Mouse (Mus musculus) liver, embryonic 15.5 days (tissue): Measurements from ENCODE around the gene Haus6. TPM values are rescaled to one million over a fixed set of nuclear protein-coding genes. Genes with fewer than 3 reads are reported as not detected.

Source experiments
- ATAC-seq: fragments of 200-750 bp; cut with Nextera tagmentation; 2 replicates; pipeline ENCODE4 v1.8.0; 2017; ENCODE audit warnings: moderate number of reproducible peaks, mild to moderate bottlenecking, moderate library complexity; ENCODE audit not compliant: insufficient read depth
- H3K27ac ChIP-seq: fragments of 300-500 bp; sonication (generic); replicated peaks from 2 replicates; pipeline ENCODE4 v1.5.1; 2015; ENCODE audit warnings: mild to moderate bottlenecking, inconsistent platforms
- H3K27me3 ChIP-seq: fragments of 300-500 bp; sonication (generic); 2 replicates; pipeline ENCODE4 v1.6.1; 2015; ENCODE audit warnings: mild to moderate bottlenecking, inconsistent platforms
- H3K36me3 ChIP-seq: fragments of 300-500 bp; sonication (generic); replicated peaks from 2 replicates; pipeline ENCODE4 v1.6.1; 2015; ENCODE audit warnings: moderate library complexity, mild to moderate bottlenecking, inconsistent platforms
- H3K4me1 ChIP-seq: fragments of 300-500 bp; sonication (generic); replicated peaks from 2 replicates; pipeline ENCODE4 v1.6.1; 2015; ENCODE audit warnings: inconsistent platforms
- H3K4me2 ChIP-seq: fragments of 300-500 bp; sonication (generic); 2 replicates; pipeline ENCODE4 v1.6.1; 2015; ENCODE audit warnings: moderate library complexity, mild to moderate bottlenecking, inconsistent platforms
- H3K4me3 ChIP-seq: fragments of 300-500 bp; sonication (generic); replicated peaks from 2 replicates; pipeline ENCODE4 v1.5.1; 2015; ENCODE audit warnings: mild to moderate bottlenecking, inconsistent platforms
- H3K9ac ChIP-seq: fragments of 300-500 bp; sonication (generic); 2 replicates; pipeline ENCODE4 v1.6.1; 2015; ENCODE audit warnings: moderate library complexity, mild to moderate bottlenecking, inconsistent platforms
- H3K9me3 ChIP-seq: fragments of 300-500 bp; sonication (generic); replicated peaks from 2 replicates; pipeline ENCODE4 v1.6.1; 2016; ENCODE audit warnings: inconsistent platforms
- WGBS: fragments of 180-500 bp; shearing (Covaris S2); methylation state at CpG from one replicate; pipeline ENCODE4 v1.1.7; 2015; ENCODE audit warnings: mixed read lengths; ENCODE audit not compliant: insufficient replicate concordance; 5-methylcytosine and 5-hydroxymethylcytosine counted together
- polyA plus RNA-seq: library from polyadenylated mRNA; unstranded; fragments of >200 nt; fragmentation: Nextera tagmentation; extraction: Ambion mirVana; gene quantifications from 2 replicates; pipeline ENCODE4 v1.2.1, GENCODE M21; 2015

Haus6 gene
- polyA plus RNA-seq, 1 experiment from 2014 or later = 11.4 TPM

DNA sequence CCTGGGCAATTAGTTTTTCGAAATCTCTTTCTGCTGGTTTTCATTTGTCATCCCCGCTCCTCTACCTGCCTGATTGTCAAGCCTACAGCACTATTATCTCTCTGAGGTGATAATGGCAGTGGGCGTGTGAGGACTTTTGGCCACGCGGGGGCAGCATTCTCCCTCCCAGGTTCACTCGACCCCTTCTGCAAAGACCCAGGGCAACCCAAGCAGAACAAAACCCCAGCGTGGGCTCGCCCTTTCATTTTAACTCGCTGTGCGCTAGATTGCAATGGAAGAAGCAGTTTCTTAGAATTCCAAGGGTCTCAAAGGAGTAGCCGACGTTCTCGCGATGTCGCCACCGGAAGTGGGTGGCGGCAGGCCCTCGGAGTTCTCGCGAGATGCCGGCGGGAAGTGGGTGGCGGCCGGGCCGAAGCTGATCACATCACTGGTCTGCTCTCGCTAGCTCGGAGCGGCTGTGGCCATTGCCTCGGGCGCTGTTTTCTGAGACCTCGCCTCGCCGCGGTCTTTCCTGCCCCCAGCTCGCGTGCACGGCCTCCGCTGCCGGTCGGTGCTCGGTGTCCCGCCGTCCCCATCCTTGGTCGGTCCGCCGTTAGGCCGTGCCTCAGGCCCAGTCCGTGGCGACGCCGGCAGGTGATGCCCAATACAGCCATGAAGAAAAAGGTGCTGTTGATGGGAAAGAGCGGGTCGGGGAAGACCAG is 36.4 kb downstream of the Haus6 start, which contains the start of gene Rraga:
Gene Rraga, plus strand, starts transcription at position 386 of the 701 bp plus-strand sequence.
- Histone ChIP-seq H3K27me3 (0 out of 2 replicates have a peak, but pooled peaks cover 6% of the 10 kb centered on the region), H3K4me3 (peak within 1 kb of the TSS; percentile 89), H3K4me2 (peak within 1 kb of the TSS; percentile 85), H3K9ac (peak within 1 kb of the TSS; percentile 91), H3K27ac (peak within 1 kb of the TSS; percentile 98), H3K4me1 (peaks cover 28% of the 10 kb centered on the region), H3K9me3 (no peaks in the 10 kb centered on the region), H3K36me3 (peaks cover 13% of the 10 kb centered on the region)
- WGBS = under 1% methylated on average over 53 of the region's 53 CpGs
- peak; percentile 96 for ATAC-seq

DNA sequence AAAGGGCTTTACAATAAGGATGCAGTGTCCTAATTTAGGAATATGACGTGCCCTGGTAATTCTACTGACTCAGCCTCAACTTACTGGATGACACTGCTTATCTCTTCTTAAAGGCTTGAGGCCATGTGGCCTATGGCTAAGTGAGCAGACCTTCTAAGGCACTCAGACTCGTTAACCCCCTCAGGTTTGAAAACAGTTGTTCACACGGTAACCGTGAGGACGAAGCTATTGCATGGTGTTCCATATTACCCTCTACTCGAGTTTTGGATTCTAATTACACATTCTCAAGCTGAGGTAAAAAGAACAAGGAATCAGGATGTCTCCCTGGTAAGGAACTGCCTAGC is 36.9 kb downstream of the Haus6 start:
- Histone ChIP-seq H3K4me2 (peak overlapping the region; percentile 85), H3K4me1 (peaks cover 28% of the 10 kb centered on the region), H3K36me3 (peaks cover 9% of the 10 kb centered on the region), H3K4me3 (peak overlapping the region; percentile 89), H3K27me3 (0 out of 2 replicates have a peak, but pooled peaks cover 6% of the 10 kb centered on the region), H3K9me3 (no peaks in the 10 kb centered on the region), H3K27ac (peak overlapping the region; percentile 98), H3K9ac (peak overlapping the region; percentile 91)
- WGBS = 9% methylated on average over 6 of the region's 6 CpGs
- 0 out of 2 replicates have a peak, but pooled peaks have one; percentile 8 for ATAC-seq

GRCm38 (mm10) chr4:86561061-86561460 is 50.8 kb downstream of the Haus6 start:
- no peak overlapping the region for H3K4me3 ChIP-seq
- WGBS = 81% methylated on average over 3 of the region's 3 CpGs
- H3K4me1 ChIP-seq = peaks cover 9% of the 10 kb centered on the region; the same call in 1 of the 2 replicates

GRCm38 (mm10) chr4:86559006-86559405 is 52.8 kb downstream of the Haus6 start:
- ATAC-seq = no peak
- no peak overlapping the region for H3K9ac ChIP-seq
- no peaks in the 10 kb centered on the region for H3K36me3 ChIP-seq
- no peaks in the 10 kb centered on the region for H3K9me3 ChIP-seq
- WGBS = 47% methylated on average over 4 of the region's 4 CpGs
- H3K4me3 ChIP-seq = no peak overlapping the region
- no peak overlapping the region for H3K27ac ChIP-seq
- H3K4me2 ChIP-seq = no peak overlapping the region
- no peaks in the 10 kb centered on the region for H3K4me1 ChIP-seq
- no peaks in the 10 kb centered on the region for H3K27me3 ChIP-seq

More at GRCm38 (mm10) chr4:86561061-86561460, 50.8 kb downstream of the Haus6 start:
- no peak for ATAC-seq
- Histone ChIP-seq H3K9me3 (no peaks in the 10 kb centered on the region), H3K27me3 (no peaks in the 10 kb centered on the region), H3K27ac (no peak overlapping the region), H3K36me3 (no peaks in the 10 kb centered on the region), H3K4me2 (no peak overlapping the region), H3K9ac (no peak overlapping the region)

GRCm38 (mm10) chr4:86558228-86558627 is 53.6 kb downstream of the Haus6 start, which contains the start of gene Saxo1:
TSS of gene Saxo1 (minus strand) at chr4:86558328.
- ATAC-seq = no peak
- no peak within 1 kb of the TSS for H3K9ac ChIP-seq
- H3K27ac ChIP-seq = no peak within 1 kb of the TSS
- no peak within 1 kb of the TSS for H3K4me2 ChIP-seq
- H3K9me3 ChIP-seq = no peaks in the 10 kb centered on the region
- H3K27me3 ChIP-seq = no peaks in the 10 kb centered on the region
- H3K4me1 ChIP-seq = no peaks in the 10 kb centered on the region
- no peak within 1 kb of the TSS for H3K4me3 ChIP-seq
- no peaks in the 10 kb centered on the region for H3K36me3 ChIP-seq
- WGBS = 69% methylated on average over 7 of the region's 7 CpGs

DNA sequence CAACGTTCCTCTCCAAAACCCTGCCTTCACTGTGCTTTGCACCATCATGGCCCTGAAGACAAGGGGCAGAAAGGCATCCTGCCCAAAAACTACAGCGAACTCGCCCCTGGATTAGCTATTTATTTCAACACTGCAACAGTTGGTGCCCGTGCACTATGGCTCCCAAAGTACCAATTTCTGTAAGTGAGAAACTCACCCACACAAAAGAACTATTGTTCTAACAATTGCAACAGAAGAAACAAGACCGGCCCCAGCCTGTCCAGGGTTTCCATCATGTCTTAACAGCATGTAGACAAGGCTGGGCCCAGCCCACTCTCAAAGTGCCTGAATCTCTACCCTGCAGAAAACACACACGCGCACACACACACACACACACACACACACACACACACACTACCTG is 54.5 kb downstream of the Haus6 start:
- no peak for ATAC-seq
- Histone ChIP-seq H3K4me2 (no peak overlapping the region), H3K4me3 (no peak overlapping the region), H3K4me1 (no peaks in the 10 kb centered on the region), H3K9me3 (no peaks in the 10 kb centered on the region), H3K27me3 (no peaks in the 10 kb centered on the region), H3K36me3 (no peaks in the 10 kb centered on the region), H3K27ac (no peak overlapping the region), H3K9ac (no peak overlapping the region)
- 61% methylated on average over 7 of the region's 7 CpGs for WGBS

DNA sequence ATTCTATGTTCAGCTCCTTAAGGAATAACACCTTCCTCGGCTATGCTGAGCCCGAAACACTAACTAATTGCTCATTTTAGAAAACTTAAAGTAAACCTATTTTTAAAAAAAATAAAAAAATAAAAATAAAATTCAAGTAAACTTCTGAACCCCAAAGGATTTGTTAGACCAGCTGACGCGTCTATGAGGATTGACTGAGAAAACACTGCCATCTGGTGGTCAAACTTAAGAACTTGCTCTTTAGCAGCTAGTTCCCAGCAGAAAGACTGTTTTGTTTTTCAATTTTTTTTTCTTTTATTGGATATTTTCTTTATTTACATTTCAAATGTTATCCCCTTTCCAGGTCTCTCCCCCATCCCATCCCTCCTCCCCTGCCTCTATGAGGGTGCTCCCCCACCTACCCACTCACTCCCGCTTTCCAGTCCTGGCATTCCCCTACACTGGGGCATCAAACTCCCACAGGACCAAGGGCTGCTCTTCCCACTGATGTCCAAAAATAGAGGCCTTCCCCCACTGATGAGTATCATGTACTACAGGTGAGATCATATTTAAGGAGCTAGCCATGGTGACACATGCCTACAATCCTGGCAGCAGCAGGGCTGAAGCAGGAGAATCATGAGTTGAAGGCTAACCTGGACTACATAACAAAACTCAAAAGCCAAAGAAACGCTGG is 56.7 kb downstream of the Haus6 start:
- 18% methylated on average over 6 of the region's 6 CpGs for WGBS
- ATAC-seq = no peak
- Histone ChIP-seq H3K27ac (no peak overlapping the region), H3K4me3 (no peak overlapping the region), H3K4me2 (no peak overlapping the region), H3K27me3 (no peaks in the 10 kb centered on the region), H3K36me3 (no peaks in the 10 kb centered on the region), H3K9me3 (no peaks in the 10 kb centered on the region), H3K9ac (no peak overlapping the region), H3K4me1 (no peaks in the 10 kb centered on the region)

DNA sequence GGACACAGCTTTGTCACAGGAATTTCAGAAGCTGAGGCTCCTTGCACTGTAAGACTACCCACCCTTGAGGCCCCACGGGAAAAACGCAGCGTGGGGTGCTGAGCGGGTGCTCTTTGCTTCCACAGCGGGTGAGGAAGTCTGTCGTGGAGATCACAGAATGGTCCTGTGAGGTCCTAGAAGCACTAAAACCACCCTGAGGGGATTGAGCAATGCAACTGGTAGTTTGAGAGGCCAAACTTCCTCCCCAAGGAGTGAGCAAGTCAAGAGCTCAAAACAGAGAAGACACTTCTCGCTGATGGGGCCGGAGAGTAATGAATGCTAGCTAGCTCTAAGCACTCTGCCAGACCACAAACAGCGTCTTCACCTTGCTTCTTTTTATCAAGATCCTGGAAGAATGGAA is 63.5 kb downstream of the Haus6 start:
- Histone ChIP-seq H3K36me3 (no peaks in the 10 kb centered on the region), H3K4me3 (no peak overlapping the region), H3K9ac (no peak overlapping the region), H3K27me3 (no peaks in the 10 kb centered on the region), H3K4me2 (no peak overlapping the region), H3K27ac (no peak overlapping the region), H3K4me1 (no peaks in the 10 kb centered on the region), H3K9me3 (no peaks in the 10 kb centered on the region)
- 39% methylated on average over 9 of the region's 9 CpGs for WGBS
- ATAC-seq = no peak

DNA sequence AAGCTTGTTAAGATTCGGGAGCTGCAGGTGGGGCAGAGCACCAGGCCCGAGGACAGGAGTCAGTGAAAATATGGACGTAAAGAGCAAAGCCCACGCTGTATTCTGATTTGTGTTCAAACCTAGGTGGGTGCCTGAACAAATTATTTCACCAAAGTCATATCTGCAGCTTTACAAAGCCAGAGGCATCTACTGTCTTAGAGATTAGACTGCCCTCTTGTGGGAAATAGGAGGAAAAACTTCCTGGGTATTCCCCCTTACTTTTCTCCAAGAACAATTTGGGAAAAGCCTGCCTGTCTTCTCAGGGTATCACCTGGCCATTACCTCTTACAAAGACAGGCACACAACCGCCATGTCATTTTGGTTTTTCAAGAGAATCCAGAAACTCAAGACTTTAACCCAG is 66.2 kb downstream of the Haus6 start:
- no peak for ATAC-seq
- WGBS = 48% methylated on average over 5 of the region's 5 CpGs

DNA sequence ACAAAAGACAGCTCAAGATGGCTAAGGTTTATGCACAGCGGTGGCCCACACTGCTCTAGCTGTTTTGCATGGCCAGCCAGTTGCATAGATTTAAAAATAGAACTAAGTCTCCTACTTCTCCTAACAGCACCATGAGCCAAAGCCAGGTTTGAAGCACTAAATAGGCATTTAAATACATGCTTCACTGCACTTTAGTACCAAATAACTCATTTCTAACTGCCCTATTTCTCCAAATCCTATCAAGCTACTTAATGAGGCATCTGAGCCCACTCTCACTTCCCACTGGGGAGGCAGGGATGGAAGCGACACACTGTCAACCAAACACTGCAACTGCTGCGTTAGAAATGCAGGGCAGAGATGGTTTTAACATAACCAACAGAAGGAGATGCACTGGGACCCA is 67.9 kb downstream of the Haus6 start:
- ATAC-seq = no peak
- H3K4me3 ChIP-seq = no peak overlapping the region
- WGBS = 64% methylated on average over 3 of the region's 3 CpGs

More for the DNA sequence above, 66.2 kb downstream of the Haus6 start:
- Histone ChIP-seq H3K9me3 (no peaks in the 10 kb centered on the region), H3K27me3 (no peaks in the 10 kb centered on the region), H3K9ac (no peak overlapping the region), H3K27ac (no peak overlapping the region), H3K4me1 (no peaks in the 10 kb centered on the region), H3K36me3 (no peaks in the 10 kb centered on the region), H3K4me2 (no peak overlapping the region), H3K4me3 (no peak overlapping the region)

DNA sequence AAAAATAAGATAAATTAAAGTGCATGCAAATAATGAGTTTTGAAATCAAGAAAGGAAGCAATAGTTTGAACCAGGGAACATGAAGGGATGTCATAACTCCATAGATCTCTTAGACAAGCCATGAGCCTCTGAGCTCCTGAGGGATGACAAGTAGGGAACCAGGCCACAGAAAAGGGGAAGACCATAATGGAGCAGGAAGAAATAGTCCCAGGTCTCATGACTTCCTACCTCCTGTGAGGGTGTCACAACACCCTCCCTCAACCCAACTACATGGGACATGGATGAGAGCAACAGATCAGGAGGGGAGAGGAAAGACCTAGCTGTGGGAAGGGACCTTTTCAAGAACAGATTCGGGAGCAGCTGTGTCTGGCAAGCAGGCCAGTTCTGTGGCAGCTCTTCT is 70.3 kb downstream of the Haus6 start:
- WGBS = 63% methylated on average over 1 of the region's 1 CpGs
- Histone ChIP-seq H3K27me3 (no peaks in the 10 kb centered on the region), H3K36me3 (no peaks in the 10 kb centered on the region), H3K4me3 (no peak overlapping the region), H3K4me1 (no peaks in the 10 kb centered on the region), H3K4me2 (no peak overlapping the region), H3K9ac (no peak overlapping the region), H3K9me3 (no peaks in the 10 kb centered on the region), H3K27ac (no peak overlapping the region)
- ATAC-seq = no peak

More for the DNA sequence above, 67.9 kb downstream of the Haus6 start:
- Histone ChIP-seq H3K4me1 (no peaks in the 10 kb centered on the region), H3K27me3 (no peaks in the 10 kb centered on the region), H3K27ac (no peak overlapping the region), H3K4me2 (no peak overlapping the region), H3K36me3 (no peaks in the 10 kb centered on the region), H3K9ac (no peak overlapping the region), H3K9me3 (no peaks in the 10 kb centered on the region)
